7 mouse cellular contexts compared by ENCODE assay signal in the genomic region with DNA sequence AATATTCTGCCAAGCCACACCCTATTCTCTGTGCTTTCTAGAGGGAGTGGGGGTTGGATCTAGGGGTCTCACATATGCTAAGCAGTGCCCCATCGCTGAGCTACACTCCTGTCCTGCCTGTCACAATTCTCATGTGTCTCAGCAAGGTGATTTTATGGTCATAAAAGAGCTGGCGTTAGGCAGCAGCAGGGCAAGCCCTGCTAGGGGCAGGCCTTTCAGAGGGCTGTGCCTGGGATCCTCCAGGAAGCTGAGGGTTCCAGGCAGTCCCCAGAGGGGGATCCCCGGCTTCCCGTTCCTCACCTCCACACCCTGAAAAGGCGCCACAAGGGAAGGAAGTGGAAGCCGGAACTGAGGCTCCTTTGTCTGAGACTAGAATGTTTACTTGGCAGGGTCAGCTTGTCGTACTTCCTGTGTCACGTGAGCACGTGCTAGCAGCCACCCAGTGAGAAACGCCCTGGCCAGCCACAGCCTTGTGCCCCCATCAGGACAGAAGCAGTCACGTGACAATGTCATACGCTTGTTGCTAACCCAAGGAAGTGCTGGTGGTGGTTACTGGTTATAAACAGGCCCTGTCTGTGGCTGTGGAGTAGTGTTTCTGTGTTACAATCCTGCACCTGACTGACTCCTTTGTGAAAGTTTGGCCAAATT.
DNase-seq lines count a peak whose midpoint lies in the region; ATAC-seq and TF ChIP-seq lines count a peak whose summit lies in the region.

No protein-coding gene starts in this region.

- H3K4me1 ChIP-seq in embryonic facial prominence, embryonic 11.5 days (ENCODE audit: control insufficient read depth, insufficient read depth, low read length): no peaks in the 10 kb centered on the region; the same call in 1 of the 2 replicates
- peaks cover 6 to 8% of the 10 kb centered on the region in 2 experiments; a peak in 3 of 4 replicates for H3K4me1 ChIP-seq in heart, embryonic 14.5 days (ENCODE audit: control insufficient read depth in 2 of 2, insufficient read depth in 2 of 2, low read length in 2 of 2)
- 0 out of 2 replicates have a peak, but pooled peaks cover 3% of the 10 kb centered on the region for H3K4me1 ChIP-seq in kidney, postnatal 0 days (replicated peaks; ENCODE audit: insufficient read depth, low read length)

- no peaks in the 10 kb centered on the region for H3K36me3 ChIP-seq in embryonic facial prominence, embryonic 11.5 days (replicated peaks; ENCODE audit: control insufficient read depth, insufficient read depth, low read depth, low read length)
- no peaks in the 10 kb centered on the region for H3K36me3 ChIP-seq in heart, embryonic 14.5 days (ENCODE audit: control insufficient read depth, insufficient read depth, low read length)
- no peaks in the 10 kb centered on the region for H3K36me3 ChIP-seq in kidney, postnatal 0 days (ENCODE audit: insufficient read depth, low read length)

- 11% methylated on average over 12 of the region's 12 CpGs for WGBS in embryonic facial prominence, embryonic 11.5 days
- WGBS in heart, embryonic 14.5 days: 19% methylated on average over 12 of the region's 12 CpGs
- 11% methylated on average over 12 of the region's 12 CpGs for WGBS in kidney, postnatal 0 days

- peak overlapping the region; percentile 56 for H3K9ac ChIP-seq in embryonic facial prominence, embryonic 11.5 days (replicated peaks; ENCODE audit: low read length)
- H3K9ac ChIP-seq in heart, embryonic 14.5 days (ENCODE audit: low read length): 0 out of 2 replicates have a peak overlapping the region, but pooled peaks have one; percentile 35
- H3K9ac ChIP-seq in kidney, postnatal 0 days (ENCODE audit: low read depth, low read length): peak overlapping the region; percentile 20; the same call in 1 of the 2 replicates

- peak overlapping the region; percentile 21 for H3K4me3 ChIP-seq in embryonic facial prominence, embryonic 11.5 days (ENCODE audit: low read depth, low read length)
- peak overlapping the region; percentile 12 to 33; a peak in 3 of 4 replicates for H3K4me3 ChIP-seq in heart, embryonic 14.5 days (ENCODE audit: control insufficient read depth in 1 of 2, insufficient read depth in 1 of 2, low read depth in 1 of 2, low read length in 2 of 2)
- no peak overlapping the region for H3K4me3 ChIP-seq in kidney, postnatal 0 days (replicated peaks; ENCODE audit: low read depth, low read length)

- H3K27me3 ChIP-seq in embryonic facial prominence, embryonic 11.5 days (ENCODE audit: control insufficient read depth, insufficient read depth, low read length): peaks cover 2% of the 10 kb centered on the region; the same call in 1 of the 2 replicates
- peaks cover 24% of the 10 kb centered on the region for H3K27me3 ChIP-seq in heart, embryonic 14.5 days (ENCODE audit: control insufficient read depth, insufficient read depth, low read length)
- peaks cover 3% of the 10 kb centered on the region for H3K27me3 ChIP-seq in kidney, postnatal 0 days (ENCODE audit: insufficient read depth, low read length)

- H3K9me3 ChIP-seq in embryonic facial prominence, embryonic 11.5 days (replicated peaks; ENCODE audit: control insufficient read depth, low read length): no peaks in the 10 kb centered on the region
- H3K9me3 ChIP-seq in heart, embryonic 14.5 days (ENCODE audit: control insufficient read depth, low read length): no peaks in the 10 kb centered on the region
- H3K9me3 ChIP-seq in kidney, postnatal 0 days (replicated peaks; ENCODE audit: low read length): no peaks in the 10 kb centered on the region

- ATAC-seq in embryonic facial prominence, embryonic 11.5 days (replicated peaks; ENCODE audit: insufficient number of reproducible peaks, low FRiP score, low TSS enrichment, low read depth): peak; percentile 74
- peak; percentile 72 for ATAC-seq in heart, embryonic 14.5 days (ENCODE audit: insufficient number of reproducible peaks, insufficient read depth, low FRiP score, low read depth)
- peak; percentile 90 for ATAC-seq in kidney, postnatal 0 days (replicated peaks; ENCODE audit: low FRiP score, low read depth)

- peak overlapping the region; percentile 52 for H3K27ac ChIP-seq in embryonic facial prominence, embryonic 11.5 days (replicated peaks; ENCODE audit: low read depth, low read length)
- peak overlapping the region; percentile 57 to 67; a peak in 3 of 4 replicates for H3K27ac ChIP-seq in heart, embryonic 14.5 days (replicated peaks in 1 of 2; ENCODE audit: control insufficient read depth in 1 of 2, insufficient read depth in 1 of 2, low read depth in 2 of 2, low read length in 2 of 2)
- H3K27ac ChIP-seq in kidney, postnatal 0 days: no peak overlapping the region

- H3K4me2 ChIP-seq in embryonic facial prominence, embryonic 11.5 days (ENCODE audit: low read depth, low read length): peak overlapping the region; percentile 43
- H3K4me2 ChIP-seq in heart, embryonic 14.5 days (ENCODE audit: low read length): peak overlapping the region; percentile 55
- H3K4me2 ChIP-seq in kidney, postnatal 0 days (ENCODE audit: low read length): peak overlapping the region; percentile 42

- no peak; the same call in 1 of the 2 replicates for TF ChIP-seq CTCF in kidney, postnatal 0 days (IDR thresholded peaks at IDR 0.05; ENCODE audit: low read depth)

- DNase-seq in T-cell, adult 2 months (ENCODE audit: low spot score): peak; percentile 97
- DNase-seq in embryonic facial prominence, embryonic 11.5 days (ENCODE audit: low spot score): peak; percentile 78
- DNase-seq in kidney, postnatal 0 days (ENCODE audit: low spot score): peak; percentile 87
- DNase-seq in lung, postnatal 4 days: peak; percentile 82 to 93
- peak; percentile 56 to 74 for DNase-seq in spleen, adult 18-20 months
- DNase-seq in cerebellum, adult 11 months: no peak
